Mouse (Mus musculus): ENCODE results near the gene Abca13.
A peak's percentile ranks its signal among the peaks of the same experiment; 100 is the strongest.
"Not testable (repeated sequence)": the region's sequence is repeated elsewhere in the genome, so short reads cannot be mapped to it uniquely, and the experiment has no call there.

Gene Abca13

DNA sequence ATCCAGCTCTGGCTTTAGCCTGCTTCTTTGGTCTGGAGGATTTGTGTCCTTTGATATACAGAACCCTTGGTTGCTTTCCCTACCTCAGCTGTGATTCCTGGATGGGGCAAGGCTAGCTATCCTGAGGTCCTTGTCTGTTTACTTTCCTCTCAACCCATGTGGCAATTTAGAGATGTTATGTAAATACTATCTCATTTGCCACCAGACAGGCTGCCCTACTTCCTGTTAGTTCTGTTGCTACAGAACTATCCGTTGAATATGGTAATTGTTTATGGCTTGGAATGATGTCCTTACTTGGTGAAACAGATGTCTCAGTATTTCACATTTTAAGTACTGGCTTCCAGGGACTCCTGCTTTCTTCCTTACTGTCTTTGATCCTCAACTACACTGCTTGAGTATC, 107.9 kb downstream of the Abca13 start:
- no peak for DNase-seq

DNA sequence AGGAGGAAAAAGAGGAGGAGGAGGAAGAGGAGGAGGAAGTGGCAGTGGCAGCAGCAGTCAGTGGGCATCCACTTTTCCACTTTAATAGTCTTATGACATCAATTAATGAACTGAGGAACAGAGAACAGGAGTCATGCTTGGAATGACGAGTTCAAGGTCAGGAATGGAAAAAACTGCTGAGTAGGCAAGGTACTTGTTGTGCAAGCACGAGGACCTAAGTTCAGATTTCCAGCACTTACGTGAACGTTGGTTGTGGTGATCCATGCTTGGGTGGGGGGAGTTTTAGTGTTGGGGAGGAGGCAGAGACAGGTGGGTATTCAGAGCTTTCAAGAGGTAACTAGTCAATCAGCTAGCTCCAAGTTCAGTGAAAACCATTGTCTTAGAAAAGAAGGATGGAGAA, 113.7 kb downstream of the Abca13 start:
- no peak for DNase-seq

DNA sequence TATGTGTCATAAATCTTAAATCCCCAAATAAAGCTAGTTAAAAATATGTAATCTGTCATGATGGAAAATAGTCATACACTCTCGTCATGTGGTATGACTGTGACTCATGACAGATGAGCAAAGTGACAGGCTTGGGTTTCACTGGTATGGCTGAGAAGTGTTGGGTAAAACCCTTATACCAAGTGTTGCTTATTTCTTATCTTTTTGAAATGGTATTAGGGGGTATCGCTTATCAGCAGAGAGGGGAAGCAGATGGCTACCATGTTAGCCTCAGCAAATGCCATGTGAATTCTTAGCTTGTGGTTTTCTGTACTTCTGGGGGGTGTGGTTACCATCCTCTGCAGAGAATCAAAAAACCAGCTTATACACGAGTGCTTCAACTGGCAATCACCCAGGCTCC, 124.8 kb downstream of the Abca13 start:
- no peak for DNase-seq

DNA sequence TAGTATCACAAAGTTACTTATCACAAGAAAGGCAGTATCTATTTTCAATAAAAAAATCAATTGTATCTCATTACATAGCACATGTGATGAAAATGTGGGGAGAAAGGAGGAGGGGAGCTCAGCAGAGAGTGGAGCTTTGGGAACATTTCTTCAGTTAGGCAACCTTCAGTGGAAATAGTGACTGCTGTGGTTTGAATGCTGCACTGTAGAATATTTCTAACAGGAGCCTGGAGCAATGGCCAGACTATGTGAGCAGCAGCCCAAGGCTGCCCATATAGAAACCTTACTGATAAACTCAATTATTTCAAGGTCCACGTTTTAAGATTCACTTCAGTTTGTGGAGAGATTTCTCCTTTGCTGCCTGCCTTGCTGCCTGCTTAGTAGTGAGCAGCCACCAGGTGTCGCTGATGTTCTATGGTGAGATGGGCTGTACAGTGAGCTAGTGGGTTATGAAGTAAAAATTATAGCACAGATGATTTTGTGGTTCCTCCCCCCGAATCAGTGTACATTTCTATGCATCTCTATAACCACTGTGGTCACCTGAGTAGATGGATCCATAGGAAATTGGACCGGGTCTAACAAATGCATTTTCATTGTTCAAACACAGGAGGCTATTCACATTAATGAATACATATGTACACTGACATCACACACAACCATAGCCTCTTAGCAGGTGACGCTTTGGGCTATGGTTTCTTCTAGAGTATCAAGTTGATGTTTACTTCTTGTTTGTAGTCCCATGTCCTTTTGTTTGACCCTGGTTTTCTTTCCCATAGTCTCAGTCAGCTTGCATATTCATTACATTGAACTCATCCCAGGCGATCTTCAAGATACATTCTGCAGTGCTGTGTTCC, 125.6 kb downstream of the Abca13 start:
- DNase-seq: peak; percentile 20 to 40

DNA sequence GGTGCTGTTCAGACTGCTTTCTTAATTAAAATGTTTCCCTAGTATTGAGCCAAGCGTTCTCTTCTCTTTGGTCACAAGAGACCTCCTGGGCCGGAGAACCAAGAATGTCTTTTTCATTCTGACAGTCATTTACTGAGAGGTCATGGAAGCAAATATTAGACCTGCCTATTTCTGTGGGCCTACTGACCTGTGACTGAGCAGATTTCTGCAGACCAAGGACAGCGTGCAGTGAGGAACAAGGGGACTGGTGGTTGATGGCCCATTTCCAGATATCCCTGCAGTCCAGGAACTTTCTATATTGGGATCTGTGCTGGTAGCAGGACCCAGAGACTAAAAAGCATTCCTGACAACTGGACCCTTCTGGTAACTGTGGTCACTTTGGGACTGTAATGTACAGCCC, 146.4 kb downstream of the Abca13 start:
- DNase-seq: no peak

DNA sequence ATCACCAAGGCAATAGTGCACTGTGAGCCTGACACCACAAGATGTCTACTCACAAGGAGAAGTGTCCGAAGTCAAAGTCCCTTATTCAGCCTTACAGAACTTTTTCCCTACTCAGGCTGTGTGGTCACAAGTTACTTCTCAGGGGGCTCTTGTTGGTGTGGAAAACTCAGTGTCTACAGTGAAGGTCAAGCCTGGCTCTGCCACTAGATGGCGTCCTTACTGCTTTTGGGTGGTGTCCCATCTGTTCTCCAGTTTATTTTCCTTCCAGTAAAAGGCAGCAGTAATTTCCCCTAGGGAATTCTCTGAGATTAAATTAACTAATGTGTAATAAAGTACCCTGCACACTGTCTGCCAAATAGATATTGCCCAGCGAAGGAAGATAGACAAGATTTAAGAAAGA, 156.0 kb downstream of the Abca13 start:
- DNase-seq: no peak

DNA sequence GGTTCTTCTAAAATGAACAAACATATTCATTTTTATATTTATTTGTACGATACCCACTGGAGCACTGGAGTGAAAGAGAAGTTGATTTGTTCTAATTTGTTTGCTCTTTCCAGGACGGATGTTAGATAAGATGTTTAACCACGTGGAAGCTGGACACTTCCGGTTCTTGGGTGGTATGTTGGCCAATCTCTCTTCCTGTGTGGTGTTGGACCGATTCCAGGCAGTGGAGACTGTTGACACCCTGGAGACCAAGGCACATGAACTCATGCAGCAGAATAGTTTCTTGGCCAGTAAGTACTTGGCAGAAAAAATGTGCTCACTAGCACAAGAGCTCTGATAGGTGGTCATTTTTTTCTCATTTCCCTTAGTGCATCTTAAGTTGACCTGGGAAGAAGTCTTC, 181.4 kb downstream of the Abca13 start:
- DNase-seq: no peak

DNA sequence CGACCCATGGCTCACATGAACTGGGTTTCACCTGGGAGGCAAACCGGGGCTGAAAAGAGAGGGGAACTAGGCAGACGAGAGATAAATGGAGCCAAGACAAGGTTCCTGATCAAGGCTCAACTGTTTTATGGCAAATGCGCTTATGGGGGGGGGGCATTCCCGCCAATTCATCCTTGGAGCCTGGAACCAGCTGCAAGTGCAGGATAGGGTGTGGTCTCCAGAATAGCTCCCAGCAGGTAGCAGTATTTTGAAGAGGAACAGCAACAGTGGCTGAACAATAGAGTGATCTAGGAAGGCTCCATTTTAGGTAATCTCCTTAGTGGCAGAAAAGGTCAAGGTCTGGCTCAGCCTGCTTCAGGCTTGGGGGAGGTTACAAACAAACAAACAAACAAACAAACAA, 182.7 kb downstream of the Abca13 start:
- not testable (repeated sequence) for DNase-seq

DNA sequence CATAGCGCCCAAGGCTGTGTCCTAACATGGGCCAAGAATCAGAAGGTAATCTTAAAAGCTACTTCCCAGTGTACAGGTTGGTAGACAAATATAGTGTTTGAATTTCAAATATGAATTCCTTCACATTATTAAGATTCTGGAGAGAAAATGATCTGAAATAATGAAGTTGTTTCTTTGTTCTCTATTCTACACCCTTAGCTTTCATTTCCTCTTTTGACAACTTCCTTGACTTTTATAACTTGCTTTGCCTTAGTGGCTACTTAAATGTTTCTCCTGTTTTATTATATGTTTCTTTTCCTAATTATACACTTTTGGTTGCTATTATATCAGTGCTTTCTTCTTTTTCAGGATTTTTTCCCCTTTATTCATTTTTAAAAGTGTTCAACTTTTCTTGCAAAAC, 196.8 kb downstream of the Abca13 start:
- no peak for DNase-seq

DNA sequence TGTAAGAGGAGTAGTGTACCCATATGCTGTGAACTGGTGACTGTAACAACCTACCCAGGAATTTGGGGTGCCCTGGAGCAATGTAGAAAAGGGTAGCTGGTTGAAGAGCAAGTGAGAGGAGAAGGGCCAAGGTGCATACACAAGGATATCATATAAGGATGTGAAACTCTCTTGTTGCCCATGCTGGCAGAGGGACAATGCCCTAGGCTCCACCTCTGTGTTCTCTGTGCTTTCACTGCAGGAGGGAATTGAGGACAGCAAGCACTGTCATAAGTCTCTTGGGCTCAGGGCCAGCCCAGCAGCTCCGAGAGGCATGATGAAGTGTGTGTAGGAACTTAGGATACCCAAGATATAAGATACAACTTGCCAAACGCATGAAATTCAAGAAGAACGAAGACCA, 225.2 kb downstream of the Abca13 start:
- DNase-seq: no peak

DNA sequence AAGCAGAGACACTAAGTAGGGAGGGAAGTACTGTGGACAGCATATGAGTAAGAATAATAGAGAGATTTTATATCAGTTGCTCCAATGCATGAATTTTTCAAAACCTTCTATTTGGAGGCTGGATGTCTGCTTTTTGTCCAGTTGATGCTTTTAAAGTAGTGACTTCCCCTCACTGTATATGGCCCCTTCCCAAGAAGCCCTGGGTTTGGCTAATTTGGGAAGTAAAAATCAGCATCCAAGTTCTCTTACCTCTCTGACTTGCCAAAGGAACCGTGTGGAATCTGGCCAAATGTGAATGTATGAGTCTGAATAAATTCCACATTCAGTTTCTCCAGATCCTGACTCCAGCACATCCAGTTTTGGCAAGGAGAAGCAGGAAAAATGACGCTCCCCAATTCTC, 228.5 kb downstream of the Abca13 start:
- no peak for DNase-seq

DNA sequence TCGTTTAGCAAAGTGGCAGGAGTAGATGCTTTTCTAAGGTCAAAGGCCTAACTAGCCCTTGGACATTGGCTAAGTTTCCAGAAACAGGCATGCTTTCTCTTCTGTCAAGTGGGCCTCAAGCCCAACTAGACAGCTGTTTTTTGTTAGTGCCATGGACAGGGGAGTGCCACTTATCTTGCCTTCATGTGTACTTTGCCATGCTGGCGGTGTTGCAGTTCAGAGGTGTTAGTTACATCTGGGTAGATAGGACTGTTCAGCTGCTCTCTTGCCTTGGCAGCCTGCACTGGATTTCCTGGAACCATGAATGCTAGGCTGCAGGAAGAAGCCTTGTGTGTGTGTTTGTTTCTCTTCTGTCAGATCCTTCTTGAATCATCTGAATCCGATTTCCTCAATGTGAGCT, 235.7 kb downstream of the Abca13 start:
- DNase-seq: no peak

DNA sequence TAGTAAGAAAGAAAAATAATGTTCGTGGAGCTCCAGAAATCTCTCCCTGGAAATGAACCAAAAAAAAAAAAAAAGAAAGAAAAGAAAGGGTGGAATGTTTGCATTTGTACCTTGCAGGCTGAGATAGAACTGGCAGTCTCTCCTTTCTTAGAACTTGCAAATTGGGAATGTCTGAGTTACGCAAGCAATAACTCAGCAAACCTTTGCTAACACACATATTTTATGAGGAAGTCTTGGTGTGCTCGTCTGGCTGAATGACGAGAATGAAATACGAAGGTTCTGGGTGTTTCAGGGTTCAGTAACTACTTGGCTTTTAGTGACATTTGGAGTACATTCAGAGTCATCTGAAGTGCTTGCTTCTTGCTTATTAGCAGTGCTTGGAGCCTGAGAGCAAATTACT, 241.1 kb downstream of the Abca13 start:
- DNase-seq: no peak

DNA sequence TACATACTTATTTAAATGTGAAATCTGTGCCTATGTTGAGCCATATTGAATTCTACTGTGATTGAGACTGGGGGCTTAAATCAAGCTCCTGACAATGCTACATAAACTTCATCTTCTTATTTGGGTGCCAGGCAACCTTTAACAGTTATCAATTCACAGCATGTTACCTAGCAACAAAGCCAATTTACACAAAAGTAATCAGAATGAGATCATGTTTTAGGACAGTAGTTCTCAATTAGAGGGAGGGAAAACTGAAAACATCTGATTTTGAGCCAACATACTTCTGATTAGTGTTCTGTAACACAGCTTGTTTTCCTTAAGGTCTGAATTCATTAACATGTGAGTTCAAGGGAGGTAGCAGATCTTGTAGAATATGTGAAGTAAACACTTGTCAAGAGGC, 244.9 kb downstream of the Abca13 start:
- no peak for DNase-seq

DNA sequence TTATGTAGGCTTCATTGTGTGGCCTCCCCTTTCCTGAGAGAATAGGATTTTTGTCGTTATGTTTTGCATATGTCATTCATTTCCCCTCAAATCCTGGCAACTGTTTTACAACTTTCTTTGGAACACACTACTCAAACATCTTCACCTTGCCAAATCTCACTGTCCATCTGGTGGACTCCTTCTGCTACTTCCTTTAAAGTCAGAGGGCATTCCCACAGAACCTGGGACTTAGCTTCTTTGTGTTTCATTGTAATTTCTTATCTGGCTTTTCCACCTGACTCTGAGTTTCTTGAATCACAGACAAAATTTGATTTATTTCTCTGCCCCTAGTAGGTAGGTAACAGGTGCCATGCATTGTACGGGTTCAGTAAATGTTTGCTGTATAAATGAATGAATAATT, 248.0 kb downstream of the Abca13 start:
- DNase-seq: no peak

DNA sequence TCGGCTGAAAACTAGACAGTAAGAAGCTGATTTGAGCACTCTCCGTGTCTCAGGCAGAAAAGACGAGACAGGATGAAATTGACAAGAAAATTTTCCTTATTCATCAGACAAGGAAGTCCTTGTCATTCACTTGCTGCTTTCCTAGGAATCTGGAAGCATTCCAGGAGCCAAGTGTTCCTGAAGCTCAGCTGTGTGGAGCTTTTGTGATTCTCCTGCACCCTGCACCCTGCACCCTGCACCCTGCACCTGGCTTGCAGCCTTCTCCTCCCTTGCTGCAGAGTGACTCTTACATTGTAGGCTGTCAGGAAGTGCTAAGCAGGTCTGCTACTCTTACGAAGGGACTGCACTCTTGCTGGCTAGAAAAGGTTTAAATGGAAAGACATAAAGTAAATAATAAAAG, 249.4 kb downstream of the Abca13 start:
- no peak for DNase-seq

DNA sequence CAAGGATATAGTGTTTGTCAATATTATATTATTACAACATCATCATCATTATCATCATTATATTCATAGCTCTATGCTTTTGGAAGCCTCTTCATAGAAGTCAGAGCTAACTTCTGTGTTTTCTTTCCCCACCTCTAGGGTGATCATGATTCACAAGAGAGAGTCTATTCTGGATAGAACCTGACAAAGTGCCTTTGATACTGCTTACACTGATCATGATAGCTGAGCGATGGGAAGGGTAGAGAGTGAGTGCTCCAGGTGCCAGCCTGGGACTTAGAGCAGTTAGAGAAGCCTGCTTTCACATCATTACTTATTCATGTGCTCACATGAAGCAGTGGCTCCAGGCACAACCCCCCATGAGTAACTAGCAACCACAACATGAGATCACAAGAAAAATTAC, 280.7 kb downstream of the Abca13 start:
- DNase-seq: no peak

DNA sequence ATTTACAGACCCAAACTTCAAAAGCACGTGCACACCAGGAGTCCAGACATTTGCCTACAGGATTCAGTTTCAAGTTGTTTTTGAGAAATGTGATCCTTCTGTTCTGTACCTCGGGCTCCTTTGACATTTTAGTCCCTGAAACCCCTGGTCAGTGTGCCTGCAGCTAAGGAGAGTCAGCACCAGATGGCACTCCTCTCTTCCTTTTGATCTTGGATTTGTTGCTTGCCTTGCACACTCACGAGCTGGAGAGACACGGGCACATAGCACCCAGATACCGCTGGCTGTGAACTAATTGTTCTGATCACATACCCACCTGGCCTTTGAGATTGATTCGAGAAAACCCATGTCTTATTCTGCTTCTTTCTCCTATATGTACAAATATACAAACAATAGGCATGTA, 289.8 kb downstream of the Abca13 start:
- DNase-seq: no peak

DNA sequence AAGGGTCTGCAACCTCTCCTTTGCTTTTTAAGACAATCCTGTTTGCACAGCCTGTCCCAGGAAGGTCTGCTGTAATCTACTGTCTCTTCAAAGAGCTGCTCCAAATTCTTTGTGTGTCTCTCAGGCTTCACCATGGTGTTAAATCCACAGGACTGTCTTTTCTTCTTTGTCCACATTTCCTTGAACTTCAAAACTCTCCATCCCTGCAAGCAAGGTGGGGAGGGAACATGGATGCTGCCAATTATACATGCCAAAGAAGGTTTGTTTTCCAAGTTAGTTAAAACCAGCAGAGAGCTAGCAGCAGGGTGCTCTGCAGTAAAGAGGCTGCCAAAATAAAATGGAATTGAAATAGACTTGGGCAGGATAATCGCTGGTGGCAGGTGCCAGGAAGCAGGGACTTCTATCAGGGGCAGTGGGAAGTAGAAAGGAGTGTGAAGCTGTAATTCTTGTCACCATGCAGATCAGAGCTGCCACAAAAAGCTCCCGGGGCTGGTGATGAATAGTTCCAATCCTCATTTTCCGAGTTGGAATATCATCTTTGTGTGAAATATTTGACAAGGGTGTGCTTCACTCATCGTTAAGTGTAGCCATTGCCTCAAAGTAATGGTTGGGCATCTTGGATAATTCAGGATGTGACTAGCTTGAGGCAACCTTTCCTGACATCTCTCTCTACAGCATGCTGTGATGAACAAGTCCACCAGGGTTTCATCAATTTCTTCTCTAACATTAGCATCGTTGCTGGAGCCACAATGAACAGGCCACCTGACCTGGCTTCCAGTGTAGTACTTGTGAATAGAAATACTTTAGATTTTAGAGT, 308.8 kb downstream of the Abca13 start:
- no peak for DNase-seq

DNA sequence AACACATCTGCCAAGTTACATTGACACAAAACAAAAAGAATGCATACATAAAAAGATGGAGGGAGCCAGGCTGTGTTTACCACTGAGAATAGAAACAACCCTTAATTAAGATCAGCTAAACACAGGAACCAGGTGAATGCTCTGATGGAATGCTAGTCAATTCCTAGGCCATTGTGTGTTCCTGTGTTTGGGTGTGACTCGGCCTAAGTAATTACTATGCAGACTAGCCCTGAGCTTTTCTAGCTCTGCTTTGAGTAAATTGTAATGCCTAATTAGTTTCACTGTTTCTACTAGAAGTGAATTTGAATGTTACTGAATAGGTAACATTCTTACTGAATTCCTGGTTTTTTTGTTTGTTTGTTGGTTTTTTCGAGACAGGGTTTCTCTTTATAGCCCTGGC, 323.2 kb downstream of the Abca13 start:
- DNase-seq: not testable (repeated sequence)

DNA sequence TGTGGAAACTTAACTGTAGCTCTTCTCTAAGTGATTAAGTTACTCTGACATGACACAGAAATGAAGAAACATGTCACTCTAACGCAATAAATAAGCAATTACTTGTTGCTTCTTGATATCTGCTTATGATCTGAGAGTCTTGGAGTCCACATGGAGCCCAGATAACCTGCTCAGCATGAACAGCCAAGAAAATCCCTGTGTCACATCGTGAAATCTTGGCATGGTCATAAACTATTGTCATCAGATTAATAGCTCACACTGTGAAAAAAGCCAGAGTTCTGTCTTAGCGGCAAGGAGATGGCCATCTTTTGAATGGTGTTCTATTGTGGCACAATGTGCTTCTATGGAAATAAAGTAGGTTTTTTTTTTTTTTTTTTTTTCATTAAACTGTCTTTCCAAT, 336.8 kb downstream of the Abca13 start:
- no peak for DNase-seq

DNA sequence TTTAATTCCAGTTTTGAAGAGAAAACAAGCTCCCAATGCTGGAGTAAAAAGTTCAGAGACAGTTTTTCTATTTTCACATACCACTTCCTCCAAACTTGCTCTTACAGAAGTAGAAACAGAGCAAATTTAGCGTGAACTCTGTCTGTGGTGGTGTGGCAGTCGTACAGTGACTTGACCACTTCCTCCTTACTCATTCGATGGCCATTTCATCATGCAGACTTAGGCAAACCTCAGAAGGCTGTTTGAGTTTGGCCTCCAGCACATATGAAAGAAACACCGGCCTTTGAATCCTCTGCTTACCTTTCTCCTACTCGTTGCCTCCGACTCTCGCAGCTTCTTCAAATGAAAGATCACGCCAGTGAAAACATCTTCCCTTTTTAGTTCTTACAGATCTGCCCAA, 340.0 kb downstream of the Abca13 start:
- no peak for DNase-seq

DNA sequence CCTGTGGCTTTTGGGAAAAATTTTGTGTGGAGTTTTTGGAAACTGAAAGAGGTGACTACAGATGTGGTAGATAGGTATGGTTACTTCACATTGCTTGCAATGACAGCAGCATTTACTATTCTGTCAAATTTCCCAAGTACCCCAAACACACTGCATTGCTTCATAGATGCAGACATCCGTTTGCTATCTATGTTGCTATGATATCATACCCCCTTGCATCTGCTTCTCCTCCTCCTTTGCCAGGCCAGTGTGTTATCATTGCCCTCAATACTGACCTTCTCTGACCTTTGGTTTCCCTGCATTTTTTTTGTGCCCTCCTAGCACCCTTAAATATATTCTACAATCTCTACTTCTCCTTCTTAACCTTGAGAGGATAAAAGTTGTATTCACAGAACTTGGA, 341.4 kb downstream of the Abca13 start:
- no peak for DNase-seq

DNA sequence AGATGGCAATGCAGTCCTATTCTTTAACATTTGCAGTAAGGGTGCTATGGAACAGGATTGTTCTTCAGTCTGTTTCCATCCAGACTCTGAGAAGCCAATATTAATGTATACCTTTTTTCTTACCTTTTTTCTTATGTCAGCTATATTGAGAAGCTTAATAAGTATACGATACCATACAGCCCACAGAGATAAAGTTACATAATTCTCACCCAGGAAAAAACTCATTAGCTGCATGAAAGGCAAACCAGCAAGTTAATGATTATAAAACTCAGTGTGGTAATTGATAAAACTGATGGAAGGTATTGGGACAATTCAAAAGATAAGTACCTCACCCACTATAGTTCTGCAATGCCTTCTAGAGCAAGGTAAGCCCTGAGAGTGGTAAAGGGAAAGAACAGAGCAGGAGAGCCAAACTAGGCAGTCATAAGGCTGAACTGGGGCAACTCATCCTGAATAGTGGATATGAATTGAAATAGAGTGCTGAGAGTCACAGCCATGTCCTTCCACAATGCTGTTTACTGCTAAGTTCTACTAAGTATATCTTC, 342.0 kb downstream of the Abca13 start:
- no peak for DNase-seq

Measured in thymus, postnatal 36 days (tissue).